Mouse (Mus musculus): ENCODE data around the gene Spast. TPM values are rescaled to one million over a fixed set of nuclear protein-coding genes. Genes with fewer than 3 reads are reported as not detected.
"Not testable (repeated sequence)": the region's sequence is repeated elsewhere in the genome, so short reads cannot be mapped to it uniquely, and the experiment has no call there.

The Spast gene
- 17.0 and 17.1 TPM in 2 replicates for polyA plus RNA-seq (2015; fragmentation: Nextera tagmentation; extraction: Ambion mirVana)

DNA sequence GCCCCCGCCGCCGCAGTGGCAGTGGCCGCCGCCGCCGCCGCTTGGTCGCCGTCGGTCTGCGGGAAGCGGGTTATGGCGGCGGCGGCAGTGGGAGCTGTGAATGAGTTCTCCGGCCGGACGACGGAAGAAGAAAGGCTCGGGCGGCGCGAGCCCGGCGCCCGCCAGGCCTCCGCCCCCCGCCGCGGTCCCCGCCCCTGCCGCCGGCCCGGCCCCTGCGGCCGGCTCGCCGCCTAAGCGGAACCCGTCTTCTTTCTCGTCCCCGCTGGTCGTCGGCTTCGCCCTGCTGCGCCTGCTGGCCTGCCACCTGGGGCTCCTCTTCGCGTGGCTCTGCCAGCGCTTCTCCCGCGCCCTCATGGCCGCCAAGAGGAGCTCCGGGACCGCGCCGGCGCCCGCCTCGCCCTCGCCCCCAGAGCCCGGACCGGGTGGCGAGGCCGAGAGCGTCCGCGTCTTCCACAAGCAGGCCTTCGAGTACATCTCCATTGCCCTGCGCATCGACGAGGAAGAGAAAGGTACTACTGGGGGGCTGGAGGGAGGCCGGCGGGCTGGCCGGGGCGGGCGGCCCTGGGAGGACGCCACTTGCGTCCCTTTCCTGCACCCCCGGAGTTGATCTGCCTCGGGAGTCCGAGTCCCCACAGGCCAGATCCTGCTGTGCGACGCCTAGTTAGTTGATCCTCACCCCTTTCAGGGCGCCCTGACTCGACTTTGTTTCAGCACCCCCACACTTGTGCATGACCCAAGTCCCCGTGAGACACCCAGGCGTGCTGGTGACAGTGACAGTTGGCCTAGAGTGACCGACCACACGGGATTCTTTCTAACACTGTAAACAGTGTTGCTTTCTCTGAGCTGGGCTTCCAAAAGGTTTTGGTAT is at the start of gene Spast:
Gene Spast (plus strand): TSS at position 51 of the 868 bp plus-strand sequence.
- ATAC-seq (ENCODE audit: insufficient number of reproducible peaks, low FRiP score, low TSS enrichment, low read depth), result peak; percentile 84
- WGBS, result under 1% methylated on average over 59 of the region's 90 CpGs
- peak within 1 kb of the TSS; percentile 95 for H3K27ac ChIP-seq (replicated peaks)

GRCm38 (mm10) chr17:74290198-74290597 is 48.6 kb upstream of the Spast start:
- Histone ChIP-seq H3K4me2 (replicated peaks) (no peak overlapping the region), H3K36me3 (peaks cover 4% of the 10 kb centered on the region; the same call in 1 of the 2 replicates), H3K9me3 (replicated peaks) (no peaks in the 10 kb centered on the region), H3K27ac (replicated peaks) (no peak overlapping the region), H3K4me3 (replicated peaks) (no peak overlapping the region), H3K4me1 (peaks cover 14% of the 10 kb centered on the region), H3K27me3 (no peaks in the 10 kb centered on the region), H3K9ac (no peak overlapping the region)
- no peak for ATAC-seq (ENCODE audit: insufficient number of reproducible peaks, low FRiP score, low TSS enrichment, low read depth)
- WGBS, result 79% methylated on average over 3 of the region's 3 CpGs

More for the DNA sequence above, at the start of gene Spast:
- peaks cover 3% of the 10 kb centered on the region; the same call in 1 of the 2 replicates for H3K36me3 ChIP-seq
- H3K27me3 ChIP-seq, result no peaks in the 10 kb centered on the region
- peaks cover 23% of the 10 kb centered on the region for H3K4me1 ChIP-seq
- H3K9ac ChIP-seq, result peak within 1 kb of the TSS; percentile 87
- H3K4me3 ChIP-seq (replicated peaks), result peak within 1 kb of the TSS; percentile 92
- peak within 1 kb of the TSS; percentile 63 for H3K4me2 ChIP-seq (replicated peaks)
- no peaks in the 10 kb centered on the region for H3K9me3 ChIP-seq (replicated peaks)

DNA sequence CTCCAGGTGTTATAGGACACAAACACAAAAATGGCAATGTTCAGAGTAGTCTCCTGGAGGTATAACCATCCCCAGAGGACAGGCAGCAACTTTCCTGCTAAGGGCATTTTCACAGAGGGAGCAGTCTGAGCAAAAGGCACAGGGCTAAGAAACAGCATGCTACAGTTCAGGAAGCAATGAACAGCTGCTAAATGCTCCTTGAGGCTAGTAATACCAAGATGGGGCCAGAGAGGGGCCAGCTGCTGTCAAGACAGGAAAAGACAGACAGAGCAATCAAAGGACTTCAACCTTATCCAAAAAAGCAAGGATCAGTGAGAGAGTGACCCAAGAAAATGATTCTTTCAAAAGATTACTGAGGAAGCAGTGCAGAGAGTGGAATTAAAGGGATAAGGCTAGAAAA is 47.9 kb upstream of the Spast start:
- ATAC-seq (ENCODE audit: insufficient number of reproducible peaks, low FRiP score, low TSS enrichment, low read depth), result no peak
- Histone ChIP-seq H3K9me3 (replicated peaks) (no peaks in the 10 kb centered on the region), H3K9ac (no peak overlapping the region), H3K4me3 (replicated peaks) (no peak overlapping the region), H3K27me3 (no peaks in the 10 kb centered on the region), H3K27ac (replicated peaks) (no peak overlapping the region), H3K36me3 (peaks cover 4% of the 10 kb centered on the region; the same call in 1 of the 2 replicates), H3K4me2 (replicated peaks) (no peak overlapping the region), H3K4me1 (peaks cover 14% of the 10 kb centered on the region)

DNA sequence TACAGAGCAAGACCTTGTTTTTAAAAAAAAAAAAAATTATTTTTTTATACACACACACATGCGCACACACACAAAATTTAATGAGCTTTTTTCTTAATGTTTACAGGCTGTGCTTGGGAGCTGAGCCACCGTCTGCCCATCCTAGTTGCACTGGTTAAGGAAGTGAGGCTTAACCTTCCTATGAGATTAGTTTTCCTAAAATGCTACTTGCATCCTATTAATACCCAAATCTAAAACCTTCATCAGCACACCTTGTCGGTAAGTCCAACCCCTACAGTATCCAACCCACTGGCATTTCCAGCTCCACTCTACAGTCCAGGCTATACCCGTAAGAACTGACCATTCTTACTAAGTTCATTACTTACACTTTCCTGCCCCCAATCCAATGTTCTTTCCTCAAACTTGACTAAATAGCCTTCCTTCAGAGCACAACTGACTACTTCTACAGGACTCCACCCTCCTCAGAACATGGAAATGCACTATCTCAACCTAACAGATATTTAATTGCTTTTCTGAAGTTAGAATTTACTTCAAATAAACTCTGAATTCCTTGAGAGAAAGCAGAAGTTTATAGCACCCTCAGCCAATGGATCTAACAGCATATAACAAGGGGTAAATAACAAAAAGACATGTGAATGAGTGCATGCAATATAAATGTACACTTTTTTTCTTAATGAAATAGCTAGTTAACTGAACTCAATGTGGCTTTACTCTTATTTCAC is 47.0 kb upstream of the Spast start:
- no peaks in the 10 kb centered on the region for H3K27me3 ChIP-seq
- 76% methylated on average over 4 of the region's 4 CpGs for WGBS
- H3K9ac ChIP-seq, result no peak overlapping the region
- peaks cover 4% of the 10 kb centered on the region; the same call in 1 of the 2 replicates for H3K36me3 ChIP-seq
- peaks cover 14% of the 10 kb centered on the region for H3K4me1 ChIP-seq
- no peak overlapping the region for H3K4me2 ChIP-seq (replicated peaks)
- no peak overlapping the region for H3K27ac ChIP-seq (replicated peaks)
- H3K4me3 ChIP-seq (replicated peaks), result no peak overlapping the region
- ATAC-seq (ENCODE audit: insufficient number of reproducible peaks, low FRiP score, low TSS enrichment, low read depth), result no peak
- no peaks in the 10 kb centered on the region for H3K9me3 ChIP-seq (replicated peaks)

DNA sequence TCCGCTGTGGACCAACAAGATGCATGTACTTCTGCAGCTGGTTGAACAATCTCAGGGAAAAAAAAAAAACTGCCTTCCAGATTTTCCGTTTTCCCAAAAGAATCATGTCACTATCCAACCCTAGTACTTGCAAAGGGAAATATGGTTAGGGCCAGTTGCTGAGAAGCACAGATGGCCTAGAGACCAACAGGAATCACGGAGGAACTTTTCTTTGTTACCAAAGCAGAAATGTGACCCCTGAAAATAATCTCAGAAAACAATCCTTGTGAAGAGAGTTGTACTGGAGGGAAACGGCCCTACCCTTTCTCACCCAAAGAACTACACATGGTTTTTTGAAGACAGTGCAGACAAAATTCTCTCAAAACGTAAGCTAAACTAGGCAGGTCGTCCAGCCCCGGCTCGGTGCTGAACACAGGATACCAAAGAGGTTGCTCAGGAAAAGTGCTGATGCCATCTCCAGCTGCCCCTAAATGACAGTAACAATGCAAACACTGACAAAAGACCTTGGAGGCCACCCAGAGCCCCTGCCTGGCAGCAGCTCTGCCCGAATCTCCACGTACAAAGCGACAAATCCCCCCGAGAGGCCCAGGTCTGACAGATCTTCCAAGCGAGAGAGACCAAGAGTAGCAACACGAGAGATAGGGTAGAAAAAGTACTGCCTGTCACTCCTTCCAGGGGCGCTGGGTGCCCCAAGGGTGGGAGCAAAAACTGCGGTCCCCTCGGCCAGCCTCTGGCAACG is 44.9 kb upstream of the Spast start:
- Histone ChIP-seq H3K9me3 (replicated peaks) (no peaks in the 10 kb centered on the region), H3K36me3 (peaks cover 4% of the 10 kb centered on the region), H3K27ac (replicated peaks) (peak overlapping the region; percentile 100), H3K4me3 (replicated peaks) (peak overlapping the region; percentile 95), H3K9ac (peak overlapping the region; percentile 92), H3K4me1 (peaks cover 14% of the 10 kb centered on the region), H3K4me2 (replicated peaks) (peak overlapping the region; percentile 59), H3K27me3 (no peaks in the 10 kb centered on the region)
- WGBS, result under 1% methylated on average over 18 of the region's 18 CpGs
- ATAC-seq (ENCODE audit: insufficient number of reproducible peaks, low FRiP score, low TSS enrichment, low read depth), result no peak

DNA sequence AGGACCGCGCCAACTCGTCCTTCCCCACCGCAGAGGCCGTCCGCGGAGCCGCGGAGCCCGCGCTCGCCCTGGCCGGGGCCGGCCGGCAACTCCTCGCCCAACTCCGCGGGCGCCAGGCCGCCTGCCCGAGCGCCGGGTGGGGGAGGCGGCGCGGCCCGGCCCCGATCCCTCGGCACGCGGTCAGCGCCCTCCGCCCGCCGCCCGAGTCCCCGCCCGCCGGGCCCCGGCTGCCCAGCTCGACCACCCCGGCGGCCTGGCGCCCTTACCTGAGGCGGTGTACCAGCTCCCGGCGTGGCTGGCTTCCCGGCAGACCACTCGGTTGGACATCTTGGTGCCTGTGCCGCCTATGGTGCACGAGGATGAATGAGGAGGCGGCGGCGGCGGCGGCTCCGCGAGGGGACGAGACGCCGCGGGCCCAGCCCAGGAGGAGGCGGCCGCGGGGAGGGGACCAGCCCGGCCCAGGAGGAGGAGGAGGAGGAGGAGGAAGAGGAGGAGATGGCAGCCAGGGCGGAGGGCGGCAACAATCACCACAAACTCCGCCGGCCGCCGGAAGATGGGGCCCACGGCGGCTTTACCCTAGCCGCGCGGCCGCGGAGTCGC is 44.3 kb upstream of the Spast start:
- Histone ChIP-seq H3K27me3 (no peaks in the 10 kb centered on the region), H3K4me2 (replicated peaks) (peak overlapping the region; percentile 59), H3K36me3 (peaks cover 7% of the 10 kb centered on the region), H3K9me3 (replicated peaks) (no peaks in the 10 kb centered on the region), H3K4me3 (replicated peaks) (peak overlapping the region; percentile 95), H3K9ac (peak overlapping the region; percentile 92), H3K4me1 (peaks cover 14% of the 10 kb centered on the region), H3K27ac (replicated peaks) (peak overlapping the region; percentile 100)
- WGBS, result under 1% methylated on average over 74 of the region's 80 CpGs
- peak; percentile 88 for ATAC-seq (ENCODE audit: insufficient number of reproducible peaks, low FRiP score, low TSS enrichment, low read depth)

DNA sequence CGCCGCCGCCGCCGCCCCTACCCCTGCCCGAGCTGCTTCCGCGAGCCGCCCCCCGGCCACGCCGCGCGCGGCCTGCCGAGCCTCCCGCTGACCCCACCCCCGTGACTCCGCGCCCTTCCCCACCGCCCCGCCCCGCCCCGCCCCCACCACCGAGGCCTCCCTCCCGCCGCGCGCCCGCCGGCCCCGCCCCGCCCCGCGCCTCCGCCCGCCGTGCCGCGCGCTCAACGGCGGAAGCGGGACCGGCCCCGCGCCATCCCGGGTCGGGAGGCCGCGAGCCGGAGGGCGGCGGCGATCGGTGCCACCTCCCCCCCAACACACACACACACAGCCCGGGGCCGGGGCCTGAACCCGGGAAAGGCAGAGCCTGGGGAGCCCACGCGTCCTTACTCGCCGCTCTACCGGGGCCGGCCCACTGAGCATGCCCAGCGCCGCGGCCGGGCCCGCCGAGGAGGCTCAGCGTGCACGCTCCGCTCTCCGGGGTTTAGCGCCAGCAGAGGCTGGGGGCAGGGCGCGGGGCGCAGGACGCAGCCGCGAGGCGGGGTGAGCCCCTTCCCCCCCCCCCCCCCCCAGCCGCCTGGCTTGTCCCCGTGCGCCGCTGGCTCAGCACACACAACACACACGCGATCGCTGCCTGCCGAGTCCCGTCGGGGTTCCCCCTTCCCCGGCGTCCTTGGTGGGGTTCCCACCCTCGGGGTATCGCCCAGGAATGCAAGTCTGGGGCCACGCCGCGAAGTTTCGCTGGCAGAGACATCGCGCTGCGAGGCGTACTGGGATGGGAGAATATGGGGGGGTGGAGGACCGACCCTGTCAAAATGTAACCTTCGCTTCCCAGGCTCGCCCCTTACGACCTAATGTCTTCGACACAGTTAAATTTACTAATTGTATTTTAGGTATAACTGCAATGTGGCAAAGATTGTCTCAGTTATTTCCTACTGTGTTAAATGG is 43.5 kb upstream of the Spast start, which contains the start of gene Memo1:
Gene Memo1 (minus strand): TSS at position 496 of the 945 bp plus-strand sequence.
- peak within 1 kb of the TSS; percentile 95 for H3K4me3 ChIP-seq (replicated peaks)
- H3K4me2 ChIP-seq (replicated peaks), result peak within 1 kb of the TSS; percentile 75
- H3K4me1 ChIP-seq, result peaks cover 14% of the 10 kb centered on the region
- peak; percentile 90 for ATAC-seq (ENCODE audit: insufficient number of reproducible peaks, low FRiP score, low TSS enrichment, low read depth)
- H3K9me3 ChIP-seq (replicated peaks), result no peaks in the 10 kb centered on the region
- no peaks in the 10 kb centered on the region for H3K27me3 ChIP-seq
- H3K36me3 ChIP-seq, result peaks cover 9% of the 10 kb centered on the region
- H3K9ac ChIP-seq, result peak within 1 kb of the TSS; percentile 92
- peak within 1 kb of the TSS; percentile 100 for H3K27ac ChIP-seq (replicated peaks)
- WGBS, result under 1% methylated on average over 46 of the region's 110 CpGs

DNA sequence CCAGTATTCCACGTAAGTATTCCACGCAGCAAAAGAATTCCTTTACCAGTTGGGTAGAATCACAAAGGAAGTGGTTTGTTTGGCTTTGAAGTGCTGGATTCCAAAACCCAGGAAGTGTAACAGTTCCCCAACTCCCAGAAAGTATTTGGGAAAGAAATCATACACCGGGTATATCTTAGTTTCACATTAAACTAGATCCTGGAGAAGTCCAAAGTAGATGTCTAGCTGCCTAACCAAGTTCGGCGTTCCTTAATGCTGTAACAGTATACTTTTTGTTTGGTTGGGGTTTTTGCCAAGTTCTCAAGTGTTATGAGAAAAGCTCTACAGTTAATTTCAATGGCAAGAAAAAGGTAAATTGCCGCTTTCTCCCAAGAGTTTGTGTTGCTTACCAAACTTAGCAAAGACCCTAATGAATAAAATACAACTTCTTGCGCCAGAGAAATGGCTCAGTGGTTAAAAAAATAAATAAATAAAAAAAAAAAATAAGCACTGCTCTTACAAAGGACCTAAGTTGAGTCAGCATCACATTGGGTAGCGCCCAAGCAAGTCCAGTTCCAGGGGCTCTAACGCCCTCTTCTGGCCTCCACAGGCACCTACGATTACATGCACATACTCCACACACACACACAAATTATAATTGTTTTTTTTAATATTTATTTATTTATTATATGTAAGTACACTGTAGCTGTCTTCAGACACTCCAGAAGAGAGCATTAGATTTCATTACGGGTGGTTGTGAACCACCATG is 42.5 kb upstream of the Spast start:
- Histone ChIP-seq H3K9me3 (replicated peaks) (no peaks in the 10 kb centered on the region), H3K4me2 (replicated peaks) (peak overlapping the region; percentile 75), H3K27ac (replicated peaks) (peak overlapping the region; percentile 100), H3K4me3 (replicated peaks) (peak overlapping the region; percentile 95), H3K36me3 (peaks cover 13% of the 10 kb centered on the region), H3K9ac (peak overlapping the region; percentile 89), H3K27me3 (no peaks in the 10 kb centered on the region), H3K4me1 (peaks cover 10% of the 10 kb centered on the region; the same call in 1 of the 2 replicates)
- ATAC-seq (ENCODE audit: insufficient number of reproducible peaks, low FRiP score, low TSS enrichment, low read depth), result no peak
- WGBS, result 36% methylated on average over 11 of the region's 11 CpGs

- H3K27ac ChIP-seq (replicated peaks); H3K4me1 ChIP-seq; H3K9me3 ChIP-seq (replicated peaks); H3K27me3 ChIP-seq; H3K4me2 ChIP-seq (replicated peaks); H3K4me3 ChIP-seq (replicated peaks); H3K9ac ChIP-seq; ATAC-seq (ENCODE audit: insufficient number of reproducible peaks, low FRiP score, low TSS enrichment, low read depth): not testable (repeated sequence)
- 91% methylated on average over 5 of the region's 5 CpGs for WGBS
- H3K36me3 ChIP-seq, result peaks cover 19% of the 10 kb centered on the region
Observed at GRCm38 (mm10) chr17:74296991-74297390, 41.8 kb upstream of the Spast start.

All from embryonic facial prominence, embryonic 15.5 days (tissue).